Comparison of ENCODE assay signal across 10 mouse cellular contexts in genomic region chr15:102921053-102922011, GRCm38 (mm10). TPM values are rescaled to one million over a fixed set of nuclear protein-coding genes. Genes with fewer than 3 reads are reported as not detected.
DNase-seq lines count a peak whose midpoint lies in the region; ATAC-seq and TF ChIP-seq lines count a peak whose summit lies in the region.
"Had no signal": no experiment of that assay in that cellular context is flagged by ENCODE, and none has a peak within 500 bp of the region (broad histone marks: within the 10 kb centered on the region; RNA-seq: fewer than 3 reads in every experiment).

TSS of gene Hoxc13 (plus strand) at chr15:102921103.

- no peak for TF ChIP-seq POLR2A in testis, adult 2 months (IDR thresholded peaks at IDR 0.05; ENCODE audit: control insufficient read depth, low read depth, low read length)

- H3K4me1 ChIP-seq in testis, adult 2 months (ENCODE audit: control insufficient read depth, insufficient read depth, low read length): peaks cover 9% of the 10 kb centered on the region
- peaks cover 18% of the 10 kb centered on the region for H3K4me1 ChIP-seq in forebrain, embryonic 12.5 days
- H3K4me1 ChIP-seq in limb, embryonic 13.5 days: peaks cover 13% of the 10 kb centered on the region
- H3K4me1 ChIP-seq in stomach, embryonic 16.5 days (ENCODE audit: control insufficient read depth, insufficient read depth, low read length): peaks cover 3% of the 10 kb centered on the region; the same call in 1 of the 2 replicates

- no peaks in the 10 kb centered on the region for H3K36me3 ChIP-seq in testis, adult 2 months (ENCODE audit: control insufficient read depth, insufficient read depth, low read length)
- H3K36me3 ChIP-seq in forebrain, embryonic 12.5 days (replicated peaks): no peaks in the 10 kb centered on the region
- no peaks in the 10 kb centered on the region for H3K36me3 ChIP-seq in limb, embryonic 13.5 days
- H3K36me3 ChIP-seq in stomach, embryonic 16.5 days (ENCODE audit: control insufficient read depth, insufficient read depth, low read length): no peaks in the 10 kb centered on the region

- peaks cover 10% of the 10 kb centered on the region for H3K27me3 ChIP-seq in testis, adult 2 months (ENCODE audit: control insufficient read depth, insufficient read depth, low read length)
- H3K27me3 ChIP-seq in forebrain, embryonic 12.5 days: peaks cover 99% of the 10 kb centered on the region
- H3K27me3 ChIP-seq in limb, embryonic 13.5 days: peaks cover 97% of the 10 kb centered on the region
- H3K27me3 ChIP-seq in stomach, embryonic 16.5 days (ENCODE audit: control insufficient read depth, insufficient read depth, low read length): peaks cover 96% of the 10 kb centered on the region

- no peak for TF ChIP-seq CTCF in testis, adult 2 months (IDR thresholded peaks at IDR 0.05; ENCODE audit: control insufficient read depth, insufficient read depth, insufficient replicate concordance, low read depth, low read length)

- no peak within 1 kb of the TSS for H3K27ac ChIP-seq in testis, adult 2 months (ENCODE audit: control insufficient read depth, insufficient read depth, low read depth, low read length)
- H3K27ac ChIP-seq in forebrain, embryonic 12.5 days: no peak within 1 kb of the TSS
- 0 out of 2 replicates have a peak within 1 kb of the TSS, but pooled peaks have one; percentile 33 for H3K27ac ChIP-seq in limb, embryonic 13.5 days
- no peak within 1 kb of the TSS for H3K27ac ChIP-seq in stomach, embryonic 16.5 days (ENCODE audit: low read length)

- no peak for DNase-seq in testis, postnatal 14 days (ENCODE audit: low spot score)
- no peak for DNase-seq in spleen, postnatal 36 days (ENCODE audit: low spot score in 2 of 2)
- DNase-seq in layer of hippocampus, adult 8-10 months (ENCODE audit: low spot score in 2 of 2): no peak
- DNase-seq in cerebellum, adult 18-20 months: no peak

- peak within 1 kb of the TSS; percentile 43 for H3K4me2 ChIP-seq in forebrain, embryonic 12.5 days
- H3K4me2 ChIP-seq in limb, embryonic 13.5 days (replicated peaks): peak within 1 kb of the TSS; percentile 46
- H3K4me2 ChIP-seq in stomach, embryonic 16.5 days (ENCODE audit: low read depth, low read length): peak within 1 kb of the TSS; percentile 35

- peak within 1 kb of the TSS; percentile 19; the same call in 1 of the 2 replicates for H3K4me3 ChIP-seq in testis, adult 2 months (ENCODE audit: control insufficient read depth, low read depth, low read length)
- peak within 1 kb of the TSS; percentile 24 for H3K4me3 ChIP-seq in forebrain, embryonic 12.5 days (replicated peaks)
- H3K4me3 ChIP-seq in limb, embryonic 13.5 days: peak within 1 kb of the TSS; percentile 36
- peak within 1 kb of the TSS; percentile 12 for H3K4me3 ChIP-seq in stomach, embryonic 16.5 days (replicated peaks; ENCODE audit: low read length)

- ATAC-seq in forebrain, embryonic 12.5 days (ENCODE audit: low FRiP score): no peak
- ATAC-seq in limb, embryonic 13.5 days (ENCODE audit: low FRiP score, low read depth): peak; percentile 29; the same call in 1 of the 2 replicates
- 0 out of 2 replicates have a peak, but pooled peaks have one; percentile 7 for ATAC-seq in stomach, embryonic 16.5 days (ENCODE audit: insufficient read depth, low FRiP score)
- ATAC-seq: activated CD4-positive, CD25-positive, alpha-beta regulatory T cell, adult 4 months had no signal

- H3K9ac ChIP-seq in forebrain, embryonic 12.5 days: no peak within 1 kb of the TSS
- peak within 1 kb of the TSS; percentile 48 for H3K9ac ChIP-seq in limb, embryonic 13.5 days
- H3K9ac ChIP-seq in stomach, embryonic 16.5 days (ENCODE audit: low read length): no peak within 1 kb of the TSS

- no peaks in the 10 kb centered on the region for H3K9me3 ChIP-seq in forebrain, embryonic 12.5 days
- H3K9me3 ChIP-seq in limb, embryonic 13.5 days: no peaks in the 10 kb centered on the region
- no peaks in the 10 kb centered on the region for H3K9me3 ChIP-seq in stomach, embryonic 16.5 days (replicated peaks; ENCODE audit: control insufficient read depth, low read length)

- WGBS in forebrain, embryonic 12.5 days: 2% methylated on average over 72 of the region's 88 CpGs
- under 1% methylated on average over 79 of the region's 88 CpGs for WGBS in limb, embryonic 13.5 days
- WGBS in stomach, embryonic 16.5 days: under 1% methylated on average over 87 of the region's 88 CpGs

RNA-seq across cellular contexts. Expression of gene Hoxc13, which starts in this region (rescaled TPM):
- not detected in 2 replicates for polyA plus RNA-seq in testis, adult 2 months (2012; rRNA removed)
- polyA plus RNA-seq in forebrain, embryonic 12.5 days (2016; fragmentation: Nextera tagmentation; extraction: Ambion mirVana): 0.13 TPM in 1 of 2 replicates, not detected in the other
- 2.9 and 3.8 TPM in 2 replicates for polyA plus RNA-seq in limb, embryonic 13.5 days (2015; fragmentation: Nextera tagmentation; extraction: Ambion mirVana)
- polyA plus RNA-seq in stomach, embryonic 16.5 days (2015; fragmentation: Nextera tagmentation; extraction: Ambion mirVana): not detected in 2 replicates
- total RNA-seq in layer of hippocampus, adult 8-10 months (2022): not detected
- total RNA-seq: layer of hippocampus, postnatal 25 days had no signal
- polyA plus RNA-seq: activated CD4-positive, CD25-positive, alpha-beta regulatory T cell, adult 4 months had no signal

Comparison
In these comparisons a context has a peak if more than half of its experiments do, and no peak if none do; other contexts are left out.
1. Peak in ATAC-seq, H3K4me3 ChIP-seq and H3K4me2 ChIP-seq in stomach, embryonic 16.5 days; RNA of the gene not detected or under 1 TPM.